Mouse (Mus musculus) liver, adult 2 months (tissue): ENCODE results near the gene Pcsk6. TPM values are rescaled to one million over a fixed set of nuclear protein-coding genes. Genes with fewer than 3 reads are reported as not detected.

ENCODE experiments used
- DNase-seq: peaks from one replicate; pipeline ENCODE4 v3.0.0-alpha.2; 2011; ENCODE audit warnings: low read depth, low spot score; ENCODE audit errors: extremely low read depth
- H3K27ac ChIP-seq: fragments of 200-500 bp; replicated peaks from 2 replicates; pipeline ENCODE4 v1.5.1; 2012; ENCODE audit warnings: low read depth, mild to moderate bottlenecking, control low read depth, inconsistent platforms, low read length; ENCODE audit not compliant: insufficient read depth
- H3K27me3 ChIP-seq: fragments of 200-500 bp; 2 replicates; pipeline ENCODE4 v1.6.1; 2012; ENCODE audit warnings: mild to moderate bottlenecking, moderate library complexity, low read length, inconsistent platforms; ENCODE audit not compliant: control insufficient read depth, insufficient read depth
- H3K36me3 ChIP-seq: fragments of 200-500 bp; 2 replicates; pipeline ENCODE4 v1.6.1; 2012; ENCODE audit warnings: low read length, inconsistent platforms; ENCODE audit not compliant: control insufficient read depth, insufficient read depth
- H3K4me1 ChIP-seq: fragments of 200-500 bp; 2 replicates; pipeline ENCODE4 v1.6.1; 2011; ENCODE audit warnings: low read length; ENCODE audit not compliant: control insufficient read depth, insufficient read depth
- H3K4me3 ChIP-seq: fragments of 200-500 bp; 2 replicates; pipeline ENCODE4 v1.5.1; 2011; ENCODE audit warnings: low read depth, mild to moderate bottlenecking, control low read depth, low read length, moderate library complexity; ENCODE audit not compliant: insufficient read depth
- H3K79me2 ChIP-seq: fragments of 200-500 bp; 2 replicates; pipeline ENCODE4 v1.6.1; 2012; ENCODE audit warnings: inconsistent platforms, mild to moderate bottlenecking, low read length, moderate library complexity; ENCODE audit not compliant: control insufficient read depth, insufficient read depth
- H3K9ac ChIP-seq: fragments of 200-500 bp; 2 replicates; pipeline ENCODE4 v1.6.1; 2012; ENCODE audit warnings: low read depth, mild to moderate bottlenecking, control low read depth, inconsistent platforms, low read length
- CTCF ChIP-seq: fragments of 200-500 bp; IDR thresholded peaks from 2 replicates; pipeline ENCODE4 v1.5.1; 2011; ENCODE audit warnings: low read depth, low read length, control low read depth
- POLR2A ChIP-seq: fragments of 200-500 bp; IDR thresholded peaks from 2 replicates; pipeline ENCODE4 v1.6.1; 2011; ENCODE audit warnings: low read length, control low read depth; ENCODE audit not compliant: insufficient read depth; ENCODE audit errors: extremely low read depth
- WGBS: fragments of 180-500 bp; shearing (Covaris S2); methylation state at CpG from one replicate; pipeline ENCODE4 v1.1.7; 2018; 5-methylcytosine and 5-hydroxymethylcytosine counted together
- polyA plus RNA-seq: library from polyadenylated mRNA; depleted of rRNA; stranded (reverse); fragments of >200 nt; gene quantifications from 2 replicates; pipeline ENCODE4 v1.2.3, GENCODE M21; 2012
- total RNA-seq: library from RNA; depleted of rRNA; stranded (reverse); fragments of >200 nt; gene quantifications from 2 replicates; pipeline ENCODE4 v1.2.3, GENCODE M21; 2014

Gene Pcsk6
- total and polyA plus RNA-seq, 2 experiments = 43.2 to 50.2 TPM

DNA sequence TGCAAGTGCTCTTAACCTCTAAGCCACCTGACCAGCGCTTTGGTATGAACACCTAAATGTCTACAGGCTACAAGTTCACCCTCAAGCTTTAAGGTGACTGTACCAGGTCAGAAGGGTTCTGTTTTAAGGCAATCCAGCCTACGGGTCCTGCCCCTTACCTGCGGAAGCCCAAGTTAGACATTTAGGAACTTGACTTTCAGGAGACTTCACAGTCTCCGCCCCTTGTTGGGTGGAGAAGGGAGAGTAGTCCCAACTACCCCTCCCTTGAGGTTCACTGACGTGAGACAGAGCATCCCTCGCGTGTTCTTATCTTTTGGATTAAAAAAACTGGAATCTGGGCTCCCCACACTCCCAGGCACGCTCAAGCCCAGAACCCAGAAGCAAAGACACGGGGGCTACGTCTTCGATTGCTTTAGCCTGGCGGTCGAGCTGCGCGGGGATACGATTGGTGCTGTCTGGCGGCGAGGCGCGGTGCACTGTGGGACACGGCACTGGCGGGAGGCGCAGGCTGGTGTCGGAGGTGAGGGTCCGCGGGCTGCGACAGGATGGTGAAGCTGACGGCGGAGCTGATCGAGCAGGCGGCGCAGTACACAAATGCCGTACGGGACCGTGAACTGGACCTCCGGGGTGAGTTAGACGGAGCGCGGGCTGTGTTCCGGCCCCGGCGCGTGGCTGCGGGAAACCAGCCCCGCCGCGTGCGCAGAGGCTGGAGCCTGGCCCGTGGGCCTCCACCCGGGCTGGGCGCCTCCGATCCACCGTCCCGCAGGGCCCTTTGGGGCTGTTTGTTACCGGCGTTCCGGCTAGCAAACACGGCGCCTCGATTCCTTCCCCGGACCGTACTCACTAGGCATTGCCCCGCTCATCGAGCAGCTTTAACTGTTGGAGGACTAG lies 198.8 kb downstream of the Pcsk6 start:
- peak; percentile 80 for DNase-seq
- H3K27ac ChIP-seq = peak overlapping the region; percentile 85
- H3K4me1 ChIP-seq = peaks cover 9% of the 10 kb centered on the region; the same call in 1 of the 2 replicates
- peak overlapping the region; percentile 74 for H3K4me3 ChIP-seq
- no peaks in the 10 kb centered on the region for H3K27me3 ChIP-seq
- H3K9ac ChIP-seq = peak overlapping the region; percentile 81
- TF ChIP-seq CTCF (no peak), POLR2A (peak; percentile 75)
- H3K79me2 ChIP-seq = peaks cover 7% of the 10 kb centered on the region; the same call in 1 of the 2 replicates
- under 1% methylated on average over 64 of the region's 64 CpGs for WGBS
- peaks cover 15% of the 10 kb centered on the region for H3K36me3 ChIP-seq

DNA sequence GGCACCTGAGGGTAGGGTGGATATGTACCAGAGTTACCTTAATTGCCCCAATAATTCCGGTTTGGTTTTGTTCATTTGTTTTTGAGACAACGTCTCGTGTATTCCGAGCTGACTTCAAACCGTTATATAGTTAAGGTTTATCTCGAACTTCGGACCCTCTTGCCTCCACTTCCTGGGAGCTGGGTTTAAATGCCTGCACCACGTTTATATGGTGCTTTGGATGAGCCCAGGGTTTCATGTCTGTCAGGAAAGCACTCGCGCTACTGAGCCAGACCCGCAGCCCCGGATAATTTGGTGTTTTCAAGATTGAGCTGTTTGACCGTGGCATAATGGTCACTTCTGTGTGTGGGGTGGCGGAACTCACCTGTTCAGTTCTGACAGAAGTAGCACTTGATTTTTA lies 199.5 kb downstream of the Pcsk6 start:
- Histone ChIP-seq H3K4me3 (peak overlapping the region; percentile 74), H3K9ac (peak overlapping the region; percentile 81), H3K4me1 (peaks cover 9% of the 10 kb centered on the region; the same call in 1 of the 2 replicates), H3K27me3 (no peaks in the 10 kb centered on the region), H3K27ac (0 out of 2 replicates have a peak overlapping the region, but pooled peaks have one; percentile 19), H3K36me3 (peaks cover 20% of the 10 kb centered on the region), H3K79me2 (peaks cover 7% of the 10 kb centered on the region; the same call in 1 of the 2 replicates)
- TF ChIP-seq POLR2A (no peak), CTCF (no peak)
- under 1% methylated on average over 14 of the region's 14 CpGs for WGBS
- DNase-seq = no peak

DNA sequence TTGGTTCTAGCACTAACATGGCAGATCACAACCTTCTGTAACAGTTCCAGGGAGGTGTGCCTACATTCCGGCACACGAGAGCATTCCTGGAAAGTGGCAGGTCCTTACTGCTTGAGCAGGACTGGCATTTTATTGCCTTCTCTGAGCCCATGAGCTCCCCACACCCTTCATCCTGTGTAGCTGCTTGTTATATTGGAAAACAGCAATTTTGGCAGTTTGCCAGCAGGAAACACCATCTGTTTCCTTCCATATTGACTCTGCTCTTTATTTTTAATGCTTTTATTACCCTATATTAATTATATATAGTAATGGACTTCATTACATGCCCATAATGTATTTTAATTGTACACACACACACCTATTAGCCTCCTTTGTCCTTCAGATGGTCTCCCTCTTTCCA lies 214.9 kb downstream of the Pcsk6 start:
- peaks cover 38% of the 10 kb centered on the region for H3K36me3 ChIP-seq
- H3K4me1 ChIP-seq = peaks cover 20% of the 10 kb centered on the region
- no peak overlapping the region for H3K4me3 ChIP-seq
- TF ChIP-seq CTCF = no peak
- no peak for TF ChIP-seq POLR2A
- H3K27ac ChIP-seq = 0 out of 2 replicates have a peak overlapping the region, but pooled peaks have one; percentile 27
- no peak overlapping the region for H3K9ac ChIP-seq
- no peak for DNase-seq
- H3K27me3 ChIP-seq = no peaks in the 10 kb centered on the region
- peaks cover 4% of the 10 kb centered on the region; the same call in 1 of the 2 replicates for H3K79me2 ChIP-seq
- WGBS = 86% methylated on average over 2 of the region's 2 CpGs

DNA sequence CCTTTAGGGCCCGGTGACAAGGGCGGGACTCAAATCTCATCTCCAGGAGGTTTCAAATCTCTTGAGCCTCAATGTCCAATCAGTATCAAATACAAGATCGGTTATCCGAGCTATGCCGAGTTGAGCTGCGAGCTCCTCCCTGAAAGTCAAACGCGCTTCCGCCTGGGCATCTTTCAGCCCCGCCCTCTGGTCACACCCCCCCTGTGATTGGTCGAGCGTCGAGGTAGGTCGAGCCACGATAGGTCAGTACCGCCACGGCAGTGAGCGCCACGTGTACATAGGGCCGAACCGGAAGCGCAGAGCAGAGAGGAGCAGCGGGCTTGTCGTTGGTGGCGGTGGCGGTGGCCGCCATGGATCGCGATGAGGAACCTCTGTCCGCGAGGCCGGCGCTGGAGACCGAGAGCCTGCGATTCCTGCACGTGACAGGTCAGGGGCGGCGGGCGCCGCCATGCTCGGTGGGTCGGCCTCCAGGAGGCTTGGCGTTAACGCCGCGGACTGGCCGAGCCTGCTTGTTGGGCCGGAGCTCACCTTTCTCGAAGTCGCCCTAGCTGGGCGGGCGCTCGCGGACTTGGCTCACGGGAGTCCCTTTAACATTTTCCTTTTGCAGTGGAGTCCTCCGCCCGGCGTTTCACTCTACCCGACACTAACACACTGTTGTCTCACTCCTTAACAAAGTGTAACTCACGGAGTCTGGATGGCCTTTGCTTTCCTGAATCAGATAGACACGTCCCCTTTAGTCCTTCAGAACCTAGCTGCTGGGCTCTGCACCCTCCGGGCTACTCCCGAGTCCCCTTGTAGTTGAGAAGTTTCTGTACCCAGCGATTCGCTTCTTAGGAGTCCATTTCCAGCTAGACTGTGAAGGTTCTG lies 218.1 kb downstream of the Pcsk6 start, which contains the start of gene Selenos:
Gene Selenos (plus strand): TSS at position 286 of the 867 bp plus-strand sequence.
- Histone ChIP-seq H3K27me3 (no peaks in the 10 kb centered on the region), H3K27ac (peak within 1 kb of the TSS; percentile 81), H3K9ac (peak within 1 kb of the TSS; percentile 84), H3K4me3 (peak within 1 kb of the TSS; percentile 76), H3K79me2 (peaks cover 4% of the 10 kb centered on the region; the same call in 1 of the 2 replicates), H3K36me3 (peaks cover 34% of the 10 kb centered on the region), H3K4me1 (peaks cover 23% of the 10 kb centered on the region)
- under 1% methylated on average over 65 of the region's 65 CpGs for WGBS
- TF ChIP-seq CTCF = no peak
- peak; percentile 95 for TF ChIP-seq POLR2A
- peak; percentile 98 for DNase-seq

GRCm38 (mm10) chr7:66080231-66080613 lies 218.7 kb downstream of the Pcsk6 start:
- Histone ChIP-seq H3K27ac (no peak overlapping the region), H3K9ac (peak overlapping the region; percentile 84; the same call in 1 of the 2 replicates), H3K4me1 (peaks cover 24% of the 10 kb centered on the region), H3K79me2 (peaks cover 4% of the 10 kb centered on the region; the same call in 1 of the 2 replicates), H3K4me3 (peak overlapping the region; percentile 76), H3K27me3 (no peaks in the 10 kb centered on the region), H3K36me3 (peaks cover 33% of the 10 kb centered on the region)
- WGBS = 27% methylated on average over 5 of the region's 5 CpGs
- no peak for TF ChIP-seq POLR2A
- no peak for TF ChIP-seq CTCF
- no peak for DNase-seq
